Mouse (Mus musculus): ENCODE measurements around the gene Mttp. TPM values are rescaled to one million over a fixed set of nuclear protein-coding genes. Genes with fewer than 3 reads are reported as not detected.

Gene Mttp
- polyA plus RNA-seq, 1 experiment: 1.2 TPM

GRCm38 (mm10) chr3:138049555-138049954, 95.2 kb downstream of the Mttp start:
- no peak overlapping the region for H3K4me3 ChIP-seq (ENCODE audit: insufficient read depth, poor library complexity, severe bottlenecking)
- H3K79me2 ChIP-seq (ENCODE audit: control insufficient read depth, insufficient read depth): no peaks in the 10 kb centered on the region
- no peaks in the 10 kb centered on the region for H3K36me3 ChIP-seq (ENCODE audit: control insufficient read depth, insufficient read depth)
- H3K27me3 ChIP-seq (ENCODE audit: control insufficient read depth, insufficient read depth, insufficient read length): no peaks in the 10 kb centered on the region
- no peak for TF ChIP-seq MYOG (IDR thresholded peaks at IDR 0.05; ENCODE audit: control insufficient read depth, extremely low read depth, insufficient read length)
- TF ChIP-seq CEBPB (IDR thresholded peaks at IDR 0.05; ENCODE audit: low read depth): no peak
- H3ac ChIP-seq (ENCODE audit: control insufficient read depth, insufficient read length, low read depth): no peak overlapping the region
- no peaks in the 10 kb centered on the region for H3K79me3 ChIP-seq (ENCODE audit: low read depth)

GRCm38 (mm10) chr3:138043316-138043715, 101.5 kb downstream of the Mttp start:
- Histone ChIP-seq H3ac (ENCODE audit: control insufficient read depth, insufficient read length, low read depth) (no peak overlapping the region), H3K36me3 (ENCODE audit: control insufficient read depth, insufficient read depth) (no peaks in the 10 kb centered on the region), H3K79me3 (ENCODE audit: low read depth) (no peaks in the 10 kb centered on the region), H3K27me3 (ENCODE audit: control insufficient read depth, insufficient read depth, insufficient read length) (no peaks in the 10 kb centered on the region), H3K4me3 (ENCODE audit: insufficient read depth, poor library complexity, severe bottlenecking) (no peak overlapping the region), H3K79me2 (ENCODE audit: control insufficient read depth, insufficient read depth) (no peaks in the 10 kb centered on the region)
- TF ChIP-seq FOSL1 (IDR thresholded peaks at IDR 0.05; ENCODE audit: insufficient read depth, low read length, poor library complexity, severe bottlenecking): no peak
- no peak for TF ChIP-seq CEBPB (IDR thresholded peaks at IDR 0.05; ENCODE audit: low read depth)
- TF ChIP-seq CTCF (IDR thresholded peaks at IDR 0.05; ENCODE audit: control insufficient read depth, insufficient read depth, insufficient read length): no peak

GRCm38 (mm10) chr3:138041591-138042301, 103.0 kb downstream of the Mttp start:
- Histone ChIP-seq H3K36me3 (ENCODE audit: control insufficient read depth, insufficient read depth) (no peaks in the 10 kb centered on the region), H3K27me3 (ENCODE audit: control insufficient read depth, insufficient read depth, insufficient read length) (no peaks in the 10 kb centered on the region), H3ac (ENCODE audit: control insufficient read depth, insufficient read length, low read depth) (no peak overlapping the region), H3K79me2 (ENCODE audit: control insufficient read depth, insufficient read depth) (no peaks in the 10 kb centered on the region), H3K4me3 (ENCODE audit: insufficient read depth, poor library complexity, severe bottlenecking) (no peak overlapping the region), H3K79me3 (ENCODE audit: low read depth) (no peaks in the 10 kb centered on the region)
- TF ChIP-seq FOSL1 (IDR thresholded peaks at IDR 0.05; ENCODE audit: insufficient read depth, low read length, poor library complexity, severe bottlenecking) (no peak), MYOG (IDR thresholded peaks at IDR 0.05; ENCODE audit: control insufficient read depth, extremely low read depth, insufficient read length) (no peak), MAX (IDR thresholded peaks at IDR 0.05) (no peak), CEBPB (IDR thresholded peaks at IDR 0.05; ENCODE audit: low read depth) (no peak), CTCF (IDR thresholded peaks at IDR 0.05; ENCODE audit: control insufficient read depth, insufficient read depth, insufficient read length) (no peak), MYOD1 (IDR thresholded peaks at IDR 0.05; ENCODE audit: control insufficient read depth, insufficient read length, low read depth) (no peak), USF1 (IDR thresholded peaks at IDR 0.05; ENCODE audit: low read depth) (no peak)

- Histone ChIP-seq H3K4me3 (ENCODE audit: insufficient read depth, poor library complexity, severe bottlenecking) (no peak overlapping the region), H3K79me3 (ENCODE audit: low read depth) (no peaks in the 10 kb centered on the region), H3K79me2 (ENCODE audit: control insufficient read depth, insufficient read depth) (no peaks in the 10 kb centered on the region), H3ac (ENCODE audit: control insufficient read depth, insufficient read length, low read depth) (no peak overlapping the region), H3K27me3 (ENCODE audit: control insufficient read depth, insufficient read depth, insufficient read length) (no peaks in the 10 kb centered on the region), H3K36me3 (ENCODE audit: control insufficient read depth, insufficient read depth) (no peaks in the 10 kb centered on the region)
- TF ChIP-seq MYOG (IDR thresholded peaks at IDR 0.05; ENCODE audit: control insufficient read depth, extremely low read depth, insufficient read length): no peak
- TF ChIP-seq MAX (IDR thresholded peaks at IDR 0.05): no peak
- no peak for TF ChIP-seq CEBPB (IDR thresholded peaks at IDR 0.05; ENCODE audit: low read depth)
- TF ChIP-seq USF1 (IDR thresholded peaks at IDR 0.05; ENCODE audit: low read depth): no peak
- no peak for TF ChIP-seq FOSL1 (IDR thresholded peaks at IDR 0.05; ENCODE audit: insufficient read depth, low read length, poor library complexity, severe bottlenecking)
- TF ChIP-seq CTCF (IDR thresholded peaks at IDR 0.05; ENCODE audit: control insufficient read depth, insufficient read depth, insufficient read length): no peak
- TF ChIP-seq MYOD1 (IDR thresholded peaks at IDR 0.05; ENCODE audit: control insufficient read depth, insufficient read length, low read depth): no peak
These were observed 103.8 kb downstream of the Mttp start for GRCm38 (mm10) chr3:138040938-138041337.

Other genes with a start within 250 kb of the Mttp start
- gene Lamtor3, start 226.5 kb downstream of the Mttp start, polyA plus RNA-seq (2012; fragmentation: generic; extraction: Trizol): 39.1 TPM
- gene Dapp1, start 163.4 kb downstream of the Mttp start, polyA plus RNA-seq (2012; fragmentation: generic; extraction: Trizol): 0.15 TPM
- 6.5 TPM for gene 1110002E22Rik, start 79.9 kb downstream of the Mttp start, polyA plus RNA-seq (2012; fragmentation: generic; extraction: Trizol)
- gene Gm5105, start 77.6 kb downstream of the Mttp start, polyA plus RNA-seq (2012; fragmentation: generic; extraction: Trizol): 0.16 TPM
- gene Trmt10a, start 1.5 kb downstream of the Mttp start, polyA plus RNA-seq (2012; fragmentation: generic; extraction: Trizol): 6.8 TPM
- not detected for gene 4930579F01Rik, start 48.9 kb upstream of the Mttp start, polyA plus RNA-seq (2012; fragmentation: generic; extraction: Trizol)
- gene Adh7, start 72.8 kb upstream of the Mttp start, polyA plus RNA-seq (2012; fragmentation: generic; extraction: Trizol): 4.9 TPM
- gene Adh1, start 116.0 kb upstream of the Mttp start, polyA plus RNA-seq (2012; fragmentation: generic; extraction: Trizol): 0.05 TPM
- not detected for gene Adh6a, start 168.3 kb upstream of the Mttp start, polyA plus RNA-seq (2012; fragmentation: generic; extraction: Trizol)
- gene Adh6b, start 196.8 kb upstream of the Mttp start, polyA plus RNA-seq (2012; fragmentation: generic; extraction: Trizol): not detected